Mouse (Mus musculus) myocyte (in vitro differentiated cells): Measurements from ENCODE around the gene Cox15. TPM values are rescaled to one million over a fixed set of nuclear protein-coding genes. Genes with fewer than 3 reads are reported as not detected.
A peak's percentile ranks its signal among the peaks of the same experiment; 100 is the strongest.

Experiments
- H3K27me3 ChIP-seq: one replicate; pipeline ENCODE4 v1.6.1; 2011; ENCODE audit not compliant: control insufficient read depth, insufficient read depth, insufficient read length
- H3K36me3 ChIP-seq: one replicate; pipeline ENCODE4 v1.6.1; 2011; ENCODE audit not compliant: control insufficient read depth, insufficient read depth
- H3K4me2 ChIP-seq: one replicate; pipeline ENCODE4 v1.6.1; 2011; ENCODE audit warnings: low read depth, control low read depth
- H3K4me3 ChIP-seq: one replicate; pipeline ENCODE4 v1.5.1; 2011; ENCODE audit warnings: mild to moderate bottlenecking, control low read depth, moderate library complexity
- H3K79me2 ChIP-seq: one replicate; pipeline ENCODE4 v1.6.1; 2011; ENCODE audit not compliant: control insufficient read depth, insufficient read depth
- H3ac ChIP-seq: one replicate; pipeline ENCODE4 v1.6.1; 2011; ENCODE audit not compliant: control insufficient read depth, insufficient read length
- MYOG ChIP-seq, 3 experiments: IDR thresholded peaks; one replicate each; pipeline ENCODE4 v1.6.1; 2011; ENCODE audit warnings: control low read depth in 2 of 3, low read depth in 2 of 3, mild to moderate bottlenecking in 2 of 3; ENCODE audit not compliant: insufficient read length in 2 of 3, control insufficient read depth in 1 of 3, insufficient read depth in 1 of 3
- POLR2A ChIP-seq: IDR thresholded peaks from one replicate; pipeline ENCODE4 v1.6.1; 2011; ENCODE audit warnings: low read depth, mild to moderate bottlenecking, control low read depth, moderate library complexity; ENCODE audit not compliant: insufficient read length
- POLR2AphosphoS2 ChIP-seq: IDR thresholded peaks from one replicate; pipeline ENCODE4 v1.6.1; 2011; ENCODE audit warnings: low read depth, control low read depth; ENCODE audit not compliant: insufficient read length
- SRF ChIP-seq: IDR thresholded peaks from one replicate; pipeline ENCODE4 v1.6.1; 2011; ENCODE audit warnings: low read depth; ENCODE audit not compliant: control insufficient read depth, insufficient read length
- TCF12 ChIP-seq: IDR thresholded peaks from one replicate; pipeline ENCODE4 v1.6.1; 2011; ENCODE audit warnings: mild to moderate bottlenecking, control low read depth; ENCODE audit not compliant: poor library complexity, insufficient read depth, severe bottlenecking
- polyA plus RNA-seq: library from polyadenylated mRNA; unstranded; fragments of >200 nt; fragmentation: generic; extraction: Trizol; gene quantifications from one replicate; pipeline ENCODE4 v1.2.1, GENCODE M21; 2012; ENCODE audit warnings: missing spikeins

The Cox15 gene
- polyA plus RNA-seq, 1 experiment, result 11.5 TPM

- Histone ChIP-seq H3K79me2 (no peaks in the 10 kb centered on the region), H3K4me2 (peak within 1 kb of the TSS; percentile 96), H3K36me3 (no peaks in the 10 kb centered on the region), H3K4me3 (peak within 1 kb of the TSS; percentile 79), H3ac (peak within 1 kb of the TSS; percentile 50), H3K27me3 (no peaks in the 10 kb centered on the region)
- no peak for TF ChIP-seq TCF12
- peak; percentile 36 for TF ChIP-seq SRF
- TF ChIP-seq POLR2AphosphoS2, result peak; percentile 95
- peak in 1 of 3 experiments; percentile 6 for TF ChIP-seq MYOG (IDR thresholded peaks at IDR 0.05; ENCODE audit: control insufficient read depth in 1 of 3, insufficient read depth in 1 of 3, insufficient read length in 2 of 3, low read depth in 2 of 3)
- peak; percentile 96 for TF ChIP-seq POLR2A
These were observed 63.2 kb downstream of the Cox15 start, which contains the start of gene Entpd7 for GRCm38 (mm10) chr19:43689419-43690246. Gene Entpd7 (plus strand): TSS chr19:43689672.

Other genes starting within 250 kb of the Cox15 start
- 196 TPM for gene Got1, start 228.4 kb downstream of the Cox15 start, polyA plus RNA-seq
- not detected for gene Nkx2-3, start 140.7 kb downstream of the Cox15 start, polyA plus RNA-seq
- gene Slc25a28, start 78.1 kb downstream of the Cox15 start, polyA plus RNA-seq, result 25.5 TPM
- 2.2 TPM for gene Entpd7, start 63.3 kb downstream of the Cox15 start, polyA plus RNA-seq
- gene Cutc, start within 50 bp of the Cox15 start, polyA plus RNA-seq, result 5.1 TPM
- not detected for gene Abcc2, start 29.2 kb upstream of the Cox15 start, polyA plus RNA-seq
- 7.8 TPM for gene Dnmbp, start 187.2 kb upstream of the Cox15 start, polyA plus RNA-seq
- not detected for gene Cpn1, start 233.6 kb upstream of the Cox15 start, polyA plus RNA-seq